8 mouse cellular contexts compared by ENCODE assay signal in the genomic region with DNA sequence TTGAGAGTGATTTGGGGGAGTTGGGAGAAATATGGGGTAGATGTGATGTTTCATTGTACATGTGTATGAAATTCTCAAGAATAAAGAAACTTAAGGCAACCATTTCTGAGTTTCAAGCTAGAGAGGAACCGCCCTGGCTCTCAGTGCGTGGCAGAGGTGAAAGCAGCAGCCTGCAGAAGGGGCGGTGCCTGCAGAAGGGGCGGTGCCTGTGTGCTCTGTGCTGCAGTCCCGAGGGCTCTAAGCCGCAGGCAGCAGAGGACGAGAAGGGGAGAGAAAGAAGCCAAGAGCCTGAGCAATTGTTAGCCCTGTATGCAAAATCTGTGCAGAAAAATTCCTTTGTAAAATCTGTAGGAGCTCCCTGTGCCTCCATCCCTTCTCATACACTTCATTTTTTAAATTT. TPM values are rescaled to one million over a fixed set of nuclear protein-coding genes. Genes with fewer than 3 reads are reported as not detected.
DNase-seq lines count a peak whose midpoint lies in the region; ATAC-seq and TF ChIP-seq lines count a peak whose summit lies in the region.

No protein-coding gene starts in this region.

- WGBS in heart, embryonic 10.5 days: 3% methylated on average over 7 of the region's 7 CpGs
- 8% methylated on average over 7 of the region's 7 CpGs for WGBS in forebrain, postnatal 0 days
- WGBS in liver, adult 2 months: 21% methylated on average over 7 of the region's 7 CpGs

- ATAC-seq in forebrain, postnatal 0 days: peak; percentile 45; the same call in 1 of the 2 replicates

- no peak overlapping the region for H3K4me2 ChIP-seq in forebrain, postnatal 0 days (ENCODE audit: low read depth)

- H3K36me3 ChIP-seq in heart, embryonic 10.5 days: peaks cover 10% of the 10 kb centered on the region
- H3K36me3 ChIP-seq in forebrain, postnatal 0 days (ENCODE audit: insufficient read depth): peaks cover 10% of the 10 kb centered on the region
- peaks cover 8% of the 10 kb centered on the region for H3K36me3 ChIP-seq in liver, adult 2 months (ENCODE audit: control insufficient read depth, insufficient read depth, low read length)

- peaks cover 30% of the 10 kb centered on the region for H3K4me1 ChIP-seq in heart, embryonic 10.5 days
- no peaks in the 10 kb centered on the region for H3K4me1 ChIP-seq in forebrain, postnatal 0 days (ENCODE audit: insufficient read depth)
- no peaks in the 10 kb centered on the region for H3K4me1 ChIP-seq in liver, adult 2 months (ENCODE audit: control insufficient read depth, insufficient read depth, low read length)

- H3K27me3 ChIP-seq in heart, embryonic 10.5 days (ENCODE audit: insufficient read depth, poor library complexity, severe bottlenecking): no peaks in the 10 kb centered on the region
- H3K27me3 ChIP-seq in forebrain, postnatal 0 days (ENCODE audit: insufficient read depth, low read length): no peaks in the 10 kb centered on the region
- H3K27me3 ChIP-seq in liver, adult 2 months (ENCODE audit: control insufficient read depth, insufficient read depth, low read length): no peaks in the 10 kb centered on the region

- H3K9me3 ChIP-seq in heart, embryonic 10.5 days: no peaks in the 10 kb centered on the region
- no peaks in the 10 kb centered on the region for H3K9me3 ChIP-seq in forebrain, postnatal 0 days (ENCODE audit: low read length)

- H3K27ac ChIP-seq in heart, embryonic 10.5 days: no peak overlapping the region
- H3K27ac ChIP-seq in forebrain, postnatal 0 days (ENCODE audit: low read depth, low read length): no peak overlapping the region
- no peak overlapping the region for H3K27ac ChIP-seq in liver, adult 2 months (replicated peaks; ENCODE audit: insufficient read depth, low read depth, low read length)

- no peaks in the 10 kb centered on the region for H3K79me2 ChIP-seq in liver, adult 2 months (ENCODE audit: control insufficient read depth, insufficient read depth, low read length)

- peak; percentile 84 for DNase-seq in heart, embryonic 10.5 days (ENCODE audit: low spot score)
- DNase-seq in heart, adult 8-10 months (ENCODE audit: low spot score): no peak
- peak; percentile 83 for DNase-seq in ZHBTc4 (ENCODE audit: low read depth, low spot score)
- DNase-seq in forebrain, postnatal 0 days: no peak
- peak; percentile 15 for DNase-seq in liver, adult 2 months (ENCODE audit: extremely low read depth, low read depth, low spot score)
- DNase-seq in retina, embryonic 14.5 days (ENCODE audit: low spot score): peak; percentile 43
- DNase-seq in cerebellum, adult 9-10 months: no peak
- DNase-seq in ovary, postnatal 10 days (ENCODE audit: low spot score): no peak

- no peak for TF ChIP-seq CTCF in forebrain, postnatal 0 days (IDR thresholded peaks at IDR 0.05; ENCODE audit: low read depth)
- TF ChIP-seq CTCF in liver, adult 2 months (IDR thresholded peaks at IDR 0.05; ENCODE audit: low read depth, low read length): no peak

- no peak for TF ChIP-seq POLR2A in liver, adult 2 months (IDR thresholded peaks at IDR 0.05; ENCODE audit: extremely low read depth, insufficient read depth, low read length)

- no peak overlapping the region for H3K9ac ChIP-seq in forebrain, postnatal 0 days
- H3K9ac ChIP-seq in liver, adult 2 months (ENCODE audit: low read depth, low read length): no peak overlapping the region

- 0 out of 2 replicates have a peak overlapping the region, but pooled peaks have one; percentile 5 for H3K4me3 ChIP-seq in heart, embryonic 10.5 days
- H3K4me3 ChIP-seq in forebrain, postnatal 0 days (ENCODE audit: low read depth, low read length): no peak overlapping the region
- no peak overlapping the region for H3K4me3 ChIP-seq in liver, adult 2 months (ENCODE audit: insufficient read depth, low read depth, low read length)

RNA-seq across cellular contexts. Expression of gene Fam228a, which starts 20.8 kb away (rescaled TPM):
- 0.31 and 0.35 TPM in 2 replicates for polyA plus RNA-seq in heart, embryonic 10.5 days (2016; fragmentation: Nextera tagmentation; extraction: Ambion mirVana)
- total RNA-seq in heart, adult 8-10 months (2022): under 1 TPM; 0.11 to 0.50 (median 0.19) TPM
- 1.2 and 1.5 TPM in 2 replicates for total RNA-seq in forebrain, postnatal 0 days (2014; rRNA removed)
- 0.09 and 0.30 TPM in 2 replicates for polyA plus RNA-seq in forebrain, postnatal 0 days (2015; fragmentation: Nextera tagmentation; extraction: Ambion mirVana)
- 0.28 and 0.67 TPM in 2 replicates for total RNA-seq in liver, adult 2 months (2014; rRNA removed)
- polyA plus RNA-seq in liver, adult 2 months (2012; rRNA removed): 0.15 and 0.17 TPM in 2 replicates

RNA-seq across cellular contexts. Expression of gene Pfn4, which starts 51.4 kb away (rescaled TPM):
- polyA plus RNA-seq in heart, embryonic 10.5 days (2016; fragmentation: Nextera tagmentation; extraction: Ambion mirVana): 1.2 and 1.8 TPM in 2 replicates
- 1 to 10 TPM; 2.2 to 5.0 (median 2.9) TPM for total RNA-seq in heart, adult 8-10 months (2022)
- total RNA-seq in forebrain, postnatal 0 days (2014; rRNA removed): 9.2 TPM in 2 replicates
- polyA plus RNA-seq in forebrain, postnatal 0 days (2015; fragmentation: Nextera tagmentation; extraction: Ambion mirVana): 15.3 and 21.3 TPM in 2 replicates
- total RNA-seq in liver, adult 2 months (2014; rRNA removed): 0.37 and 0.60 TPM in 2 replicates
- polyA plus RNA-seq in liver, adult 2 months (2012; rRNA removed): 0.27 and 0.40 TPM in 2 replicates

RNA-seq across cellular contexts. Expression of gene Fam228b, which starts 51.6 kb away (rescaled TPM):
- 2.2 and 2.6 TPM in 2 replicates for polyA plus RNA-seq in heart, embryonic 10.5 days (2016; fragmentation: Nextera tagmentation; extraction: Ambion mirVana)
- total RNA-seq in heart, adult 8-10 months (2022): 1 to 10 TPM; 5.9 to 7.6 (median 7.3) TPM
- 7.8 and 18.8 TPM in 2 replicates for total RNA-seq in forebrain, postnatal 0 days (2014; rRNA removed)
- polyA plus RNA-seq in forebrain, postnatal 0 days (2015; fragmentation: Nextera tagmentation; extraction: Ambion mirVana): 5.8 and 8.9 TPM in 2 replicates
- total RNA-seq in liver, adult 2 months (2014; rRNA removed): 1.8 and 1.9 TPM in 2 replicates
- polyA plus RNA-seq in liver, adult 2 months (2012; rRNA removed): 0.81 and 0.87 TPM in 2 replicates

Comparison
In these comparisons a context has a peak if more than half of its experiments do, and no peak if none do; other contexts are left out.
1. DNase-seq: peak in heart, embryonic 10.5 days (single experiment), ZHBTc4 (single experiment), liver, adult 2 months (single experiment) and retina, embryonic 14.5 days (single experiment); none in heart, adult 8-10 months (single experiment), forebrain, postnatal 0 days (single experiment), cerebellum, adult 9-10 months (single experiment) and ovary, postnatal 10 days (single experiment).